Comparison of ENCODE assay signal across 9 mouse cellular contexts in the genomic region with DNA sequence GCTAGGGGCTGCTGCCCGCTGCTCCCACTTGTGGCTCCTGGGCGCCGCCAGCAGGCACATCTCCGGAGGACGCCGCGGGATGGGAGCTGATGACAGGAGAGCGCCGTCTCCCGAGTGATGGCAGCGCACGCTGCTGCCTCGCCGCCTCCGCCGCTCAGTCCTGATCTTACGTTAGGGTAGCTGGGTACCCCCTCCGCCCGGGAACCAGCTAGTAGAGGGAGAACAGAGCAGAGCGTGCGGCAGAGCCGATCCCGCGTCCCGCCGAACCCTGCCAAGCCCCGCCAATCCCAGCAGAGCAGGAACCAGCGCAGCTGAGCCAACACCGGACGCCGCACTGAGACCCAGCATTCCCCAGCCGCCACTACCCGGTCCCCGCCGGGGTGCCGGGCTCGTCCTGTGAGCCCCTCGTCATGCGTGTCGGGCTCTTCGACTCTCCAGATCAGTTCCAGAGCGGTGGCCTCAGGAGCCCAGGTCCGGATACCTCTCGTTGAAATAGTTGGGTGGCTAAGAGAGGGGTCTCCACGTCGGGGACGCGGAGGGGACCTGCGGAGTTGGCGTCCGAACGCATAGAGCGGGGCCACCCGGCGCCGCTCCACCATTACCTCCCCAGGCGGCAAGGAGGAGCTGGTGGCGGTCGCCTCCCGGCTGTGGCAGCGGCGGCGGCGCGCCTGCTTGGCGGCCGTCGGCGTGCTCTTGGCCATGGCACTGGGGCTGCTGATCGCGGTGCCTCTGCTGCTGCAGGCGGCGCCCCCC. TPM values are rescaled to one million over a fixed set of nuclear protein-coding genes. Genes with fewer than 3 reads are reported as not detected.
DNase-seq lines count a peak whose midpoint lies in the region; ATAC-seq and TF ChIP-seq lines count a peak whose summit lies in the region.
"Had no signal": no experiment of that assay in that cellular context is flagged by ENCODE, and none has a peak within 500 bp of the region (broad histone marks: within the 10 kb centered on the region; RNA-seq: fewer than 3 reads in every experiment).

Gene C1ql2, plus strand, starts transcription at position 164 of the 753 bp plus-strand sequence.

- H3K4me2 ChIP-seq in heart, postnatal 0 days (ENCODE audit: low read depth, low read length): peak within 1 kb of the TSS; percentile 51

- H3K4me3 ChIP-seq in heart, postnatal 0 days (ENCODE audit: low read depth, low read length): peak within 1 kb of the TSS; percentile 25
- H3K4me3 ChIP-seq in bone marrow macrophage, adult 2 months (ENCODE audit: insufficient read depth, low read length): peak within 1 kb of the TSS; percentile 32
- H3K4me3 ChIP-seq: heart, adult 2 months had no signal

- H3K36me3 ChIP-seq in heart, postnatal 0 days (replicated peaks; ENCODE audit: control insufficient read depth, insufficient read depth, low read length): no peaks in the 10 kb centered on the region

- no peak for ATAC-seq in heart, postnatal 0 days (ENCODE audit: insufficient read depth, low read depth)

- no peaks in the 10 kb centered on the region for H3K9me3 ChIP-seq in heart, postnatal 0 days (replicated peaks; ENCODE audit: control insufficient read depth, low read length)

- H3K27ac ChIP-seq in heart, postnatal 0 days (ENCODE audit: low read depth): no peak within 1 kb of the TSS
- no peak within 1 kb of the TSS for H3K27ac ChIP-seq in bone marrow macrophage, adult 2 months (ENCODE audit: insufficient read depth, low read depth, low read length)
- H3K27ac ChIP-seq: heart, adult 2 months had no signal

- TF ChIP-seq CTCF in heart, postnatal 0 days (IDR thresholded peaks at IDR 0.05; ENCODE audit: low read depth): no peak
- no peak for TF ChIP-seq CTCF in bone marrow macrophage, adult 2 months (IDR thresholded peaks at IDR 0.05; ENCODE audit: low read depth, low read length)

- DNase-seq in heart, postnatal 0 days (ENCODE audit: low spot score): no peak
- DNase-seq in heart, postnatal 10 days: no peak
- peak; percentile 26 to 34 for DNase-seq in frontal cortex, postnatal 14 days (ENCODE audit: low spot score in 2 of 2)
- DNase-seq in left cerebral cortex, postnatal 4 days: peak; percentile 20
- peak; percentile 61 for DNase-seq in retina, postnatal 1 day
- no peak for DNase-seq in urinary bladder, postnatal 10 days (ENCODE audit: low spot score)
- DNase-seq in lung, postnatal 14 days: no peak

- TF ChIP-seq EP300 in heart, postnatal 0 days (IDR thresholded peaks at IDR 0.05; ENCODE audit: low read depth): no peak

- intact Hi-C loops in heart, postnatal 10 days (cut with DNase I): no loop called here
- intact Hi-C loops in left cerebral cortex, postnatal 4 days (cut with DNase I): no loop called here

- peaks cover 90% of the 10 kb centered on the region for H3K27me3 ChIP-seq in heart, postnatal 0 days (ENCODE audit: control insufficient read depth, insufficient read depth, low read length)

- no peak within 1 kb of the TSS for H3K9ac ChIP-seq in heart, postnatal 0 days (replicated peaks; ENCODE audit: low read depth, low read length)

- WGBS in heart, postnatal 0 days: under 1% methylated on average over 57 of the region's 73 CpGs

- no peak for TF ChIP-seq POLR2A in bone marrow macrophage, adult 2 months (IDR thresholded peaks at IDR 0.05; ENCODE audit: borderline replicate concordance, low read depth, low read length)

- H3K4me1 ChIP-seq in heart, postnatal 0 days (ENCODE audit: control insufficient read depth, insufficient read depth): no peaks in the 10 kb centered on the region
- H3K4me1 ChIP-seq in bone marrow macrophage, adult 2 months (ENCODE audit: control insufficient read depth, insufficient read depth, low read length): peaks cover 2% of the 10 kb centered on the region; the same call in 1 of the 2 replicates

RNA-seq across cellular contexts. Expression of gene C1ql2, which starts in this region (rescaled TPM):
- not detected in 2 replicates for total RNA-seq in heart, postnatal 0 days (2014; rRNA removed; ENCODE audit: low replicate concordance)
- not detected in 2 replicates for polyA plus RNA-seq in heart, postnatal 0 days (2015; fragmentation: Nextera tagmentation; extraction: Ambion mirVana)
- not detected for total RNA-seq in heart, postnatal 10 days (2021)
- not detected in 2 replicates for polyA plus RNA-seq in bone marrow macrophage, adult 2 months (2012; ENCODE audit: insufficient read depth, insufficient read length, missing spikeins)
- total RNA-seq in left cerebral cortex, postnatal 4 days (2021): 1 to 10 TPM in 1 of 2 experiments, under 1 TPM in 1; 0.50 to 1.3 TPM
- total RNA-seq: heart, adult 2 months had no signal
- polyA plus RNA-seq: heart, adult 2 months had no signal

Comparison
In these comparisons a context has a peak if more than half of its experiments do, and no peak if none do; other contexts are left out.
1. DNase-seq: peak in frontal cortex, postnatal 14 days (2 of 2), left cerebral cortex, postnatal 4 days (single experiment) and retina, postnatal 1 day (single experiment); none in heart, postnatal 0 days (single experiment), heart, postnatal 10 days (0 of 2), urinary bladder, postnatal 10 days (single experiment) and lung, postnatal 14 days (single experiment).